Mouse (Mus musculus): ENCODE measurements at regions not wholly inside any gene's neighbourhood (a gene's known extent, or its start where the extent isn't known, plus 50 kb on each side); places are given as distances from the start of the nearest gene placed in this dataset.

- no peak overlapping the region for H3K27ac ChIP-seq (ENCODE audit: low read depth, low read length)
- H3K4me3 ChIP-seq (ENCODE audit: low read depth, low read length), result no peak overlapping the region
- no peaks in the 10 kb centered on the region for H3K27me3 ChIP-seq (ENCODE audit: control insufficient read depth, insufficient read depth, low read length)
- H3K9me3 ChIP-seq (replicated peaks; ENCODE audit: control insufficient read depth, low read length), result no peaks in the 10 kb centered on the region
- no peaks in the 10 kb centered on the region for H3K4me1 ChIP-seq (ENCODE audit: control insufficient read depth, insufficient read depth, low read length)
- no peak for ATAC-seq (replicated peaks; ENCODE audit: insufficient number of reproducible peaks, low FRiP score, low TSS enrichment)
- H3K4me2 ChIP-seq, result no peak overlapping the region
- no peak overlapping the region for H3K9ac ChIP-seq (ENCODE audit: low read depth, low read length)
- no peaks in the 10 kb centered on the region for H3K36me3 ChIP-seq (ENCODE audit: control insufficient read depth, insufficient read depth, low read length)
- 76% methylated on average over 4 of the region's 4 CpGs for WGBS (ENCODE audit: insufficient replicate concordance)
These were observed 445.6 kb downstream of the Synb start for GRCm38 (mm10) chr14:68848506-68848905.

GRCm38 (mm10) chr14:68847609-68848008 lies 446.5 kb downstream of the Synb start:
- no peak overlapping the region for H3K4me3 ChIP-seq (ENCODE audit: low read depth, low read length)
- no peak overlapping the region for H3K4me2 ChIP-seq
- no peaks in the 10 kb centered on the region for H3K27me3 ChIP-seq (ENCODE audit: control insufficient read depth, insufficient read depth, low read length)
- H3K9me3 ChIP-seq (replicated peaks; ENCODE audit: control insufficient read depth, low read length), result no peaks in the 10 kb centered on the region
- no peaks in the 10 kb centered on the region for H3K4me1 ChIP-seq (ENCODE audit: control insufficient read depth, insufficient read depth, low read length)
- H3K9ac ChIP-seq (ENCODE audit: low read depth, low read length), result no peak overlapping the region
- H3K36me3 ChIP-seq (ENCODE audit: control insufficient read depth, insufficient read depth, low read length), result no peaks in the 10 kb centered on the region
- no peak overlapping the region for H3K27ac ChIP-seq (ENCODE audit: low read depth, low read length)
- ATAC-seq (replicated peaks; ENCODE audit: insufficient number of reproducible peaks, low FRiP score, low TSS enrichment), result no peak

- no peak overlapping the region for H3K4me2 ChIP-seq
- H3K27ac ChIP-seq (ENCODE audit: low read depth, low read length), result no peak overlapping the region
- H3K36me3 ChIP-seq (ENCODE audit: control insufficient read depth, insufficient read depth, low read length), result no peaks in the 10 kb centered on the region
- no peaks in the 10 kb centered on the region for H3K4me1 ChIP-seq (ENCODE audit: control insufficient read depth, insufficient read depth, low read length)
- no peaks in the 10 kb centered on the region for H3K9me3 ChIP-seq (replicated peaks; ENCODE audit: control insufficient read depth, low read length)
- 75% methylated on average over 8 of the region's 8 CpGs for WGBS (ENCODE audit: insufficient replicate concordance)
- H3K27me3 ChIP-seq (ENCODE audit: control insufficient read depth, insufficient read depth, low read length), result no peaks in the 10 kb centered on the region
- no peak overlapping the region for H3K9ac ChIP-seq (ENCODE audit: low read depth, low read length)
- no peak for ATAC-seq (replicated peaks; ENCODE audit: insufficient number of reproducible peaks, low FRiP score, low TSS enrichment)
- H3K4me3 ChIP-seq (ENCODE audit: low read depth, low read length), result no peak overlapping the region
These were observed 473.9 kb downstream of the Synb start for GRCm38 (mm10) chr14:68820241-68820640.

- no peaks in the 10 kb centered on the region for H3K36me3 ChIP-seq (ENCODE audit: control insufficient read depth, insufficient read depth, low read length)
These were observed 485.1 kb downstream of the Synb start for GRCm38 (mm10) chr14:68808976-68809375.

GRCm38 (mm10) chr14:68807918-68808317 lies 486.2 kb downstream of the Synb start:
- Histone ChIP-seq H3K9me3 (replicated peaks; ENCODE audit: control insufficient read depth, low read length) (no peaks in the 10 kb centered on the region), H3K9ac (ENCODE audit: low read depth, low read length) (no peak overlapping the region), H3K4me2 (no peak overlapping the region), H3K27ac (ENCODE audit: low read depth, low read length) (no peak overlapping the region), H3K27me3 (ENCODE audit: control insufficient read depth, insufficient read depth, low read length) (no peaks in the 10 kb centered on the region), H3K4me3 (ENCODE audit: low read depth, low read length) (no peak overlapping the region), H3K36me3 (ENCODE audit: control insufficient read depth, insufficient read depth, low read length) (no peaks in the 10 kb centered on the region), H3K4me1 (ENCODE audit: control insufficient read depth, insufficient read depth, low read length) (no peaks in the 10 kb centered on the region)
- WGBS (ENCODE audit: insufficient replicate concordance), result 63% methylated on average over 3 of the region's 3 CpGs
- ATAC-seq (replicated peaks; ENCODE audit: insufficient number of reproducible peaks, low FRiP score, low TSS enrichment), result no peak

More at GRCm38 (mm10) chr14:68808976-68809375, 485.1 kb downstream of the Synb start:
- Histone ChIP-seq H3K9ac (ENCODE audit: low read depth, low read length) (no peak overlapping the region), H3K27ac (ENCODE audit: low read depth, low read length) (no peak overlapping the region), H3K4me2 (no peak overlapping the region), H3K4me3 (ENCODE audit: low read depth, low read length) (no peak overlapping the region), H3K27me3 (ENCODE audit: control insufficient read depth, insufficient read depth, low read length) (no peaks in the 10 kb centered on the region), H3K9me3 (replicated peaks; ENCODE audit: control insufficient read depth, low read length) (no peaks in the 10 kb centered on the region), H3K4me1 (ENCODE audit: control insufficient read depth, insufficient read depth, low read length) (no peaks in the 10 kb centered on the region)
- ATAC-seq (replicated peaks; ENCODE audit: insufficient number of reproducible peaks, low FRiP score, low TSS enrichment), result no peak
- WGBS (ENCODE audit: insufficient replicate concordance), result 78% methylated on average over 3 of the region's 3 CpGs

- H3K4me1 ChIP-seq (ENCODE audit: control insufficient read depth, insufficient read depth, low read length), result no peaks in the 10 kb centered on the region
- ATAC-seq (replicated peaks; ENCODE audit: insufficient number of reproducible peaks, low FRiP score, low TSS enrichment), result no peak
- no peaks in the 10 kb centered on the region for H3K9me3 ChIP-seq (replicated peaks; ENCODE audit: control insufficient read depth, low read length)
- H3K4me3 ChIP-seq (ENCODE audit: low read depth, low read length), result no peak overlapping the region
- H3K27ac ChIP-seq (ENCODE audit: low read depth, low read length), result no peak overlapping the region
- no peaks in the 10 kb centered on the region for H3K27me3 ChIP-seq (ENCODE audit: control insufficient read depth, insufficient read depth, low read length)
- H3K9ac ChIP-seq (ENCODE audit: low read depth, low read length), result no peak overlapping the region
- no peaks in the 10 kb centered on the region for H3K36me3 ChIP-seq (ENCODE audit: control insufficient read depth, insufficient read depth, low read length)
- WGBS (ENCODE audit: insufficient replicate concordance), result 67% methylated on average over 1 of the region's 1 CpGs
- H3K4me2 ChIP-seq, result no peak overlapping the region
These were observed 487.5 kb downstream of the Synb start for GRCm38 (mm10) chr14:68806646-68807045.

- Histone ChIP-seq H3K9ac (ENCODE audit: low read depth, low read length) (no peak overlapping the region), H3K27me3 (ENCODE audit: control insufficient read depth, insufficient read depth, low read length) (no peaks in the 10 kb centered on the region), H3K27ac (ENCODE audit: low read depth, low read length) (no peak overlapping the region), H3K9me3 (replicated peaks; ENCODE audit: control insufficient read depth, low read length) (peaks cover 2% of the 10 kb centered on the region; the same call in 1 of the 2 replicates), H3K36me3 (ENCODE audit: control insufficient read depth, insufficient read depth, low read length) (no peaks in the 10 kb centered on the region), H3K4me3 (ENCODE audit: low read depth, low read length) (no peak overlapping the region), H3K4me1 (ENCODE audit: control insufficient read depth, insufficient read depth, low read length) (no peaks in the 10 kb centered on the region), H3K4me2 (no peak overlapping the region)
- ATAC-seq (replicated peaks; ENCODE audit: insufficient number of reproducible peaks, low FRiP score, low TSS enrichment), result no peak
- 78% methylated on average over 3 of the region's 3 CpGs for WGBS (ENCODE audit: insufficient replicate concordance)
These were observed 509.7 kb downstream of the Synb start for GRCm38 (mm10) chr14:68784395-68784794.

GRCm38 (mm10) chr14:68783216-68783615 lies 510.9 kb downstream of the Synb start:
- no peaks in the 10 kb centered on the region for H3K27me3 ChIP-seq (ENCODE audit: control insufficient read depth, insufficient read depth, low read length)
- no peaks in the 10 kb centered on the region for H3K4me1 ChIP-seq (ENCODE audit: control insufficient read depth, insufficient read depth, low read length)
- 95% methylated on average over 1 of the region's 1 CpGs for WGBS (ENCODE audit: insufficient replicate concordance)
- H3K9me3 ChIP-seq (replicated peaks; ENCODE audit: control insufficient read depth, low read length), result peaks cover 2% of the 10 kb centered on the region; the same call in 1 of the 2 replicates
- no peak overlapping the region for H3K4me3 ChIP-seq (ENCODE audit: low read depth, low read length)
- no peak overlapping the region for H3K27ac ChIP-seq (ENCODE audit: low read depth, low read length)
- H3K4me2 ChIP-seq, result no peak overlapping the region
- no peak for ATAC-seq (replicated peaks; ENCODE audit: insufficient number of reproducible peaks, low FRiP score, low TSS enrichment)
- no peaks in the 10 kb centered on the region for H3K36me3 ChIP-seq (ENCODE audit: control insufficient read depth, insufficient read depth, low read length)
- H3K9ac ChIP-seq (ENCODE audit: low read depth, low read length), result no peak overlapping the region

GRCm38 (mm10) chr14:68770411-68770810 lies 523.7 kb downstream of the Synb start:
- Histone ChIP-seq H3K27ac (ENCODE audit: low read depth, low read length) (no peak overlapping the region), H3K9me3 (replicated peaks; ENCODE audit: control insufficient read depth, low read length) (no peaks in the 10 kb centered on the region), H3K9ac (ENCODE audit: low read depth, low read length) (no peak overlapping the region), H3K4me1 (ENCODE audit: control insufficient read depth, insufficient read depth, low read length) (no peaks in the 10 kb centered on the region), H3K4me2 (no peak overlapping the region), H3K4me3 (ENCODE audit: low read depth, low read length) (no peak overlapping the region), H3K36me3 (ENCODE audit: control insufficient read depth, insufficient read depth, low read length) (no peaks in the 10 kb centered on the region), H3K27me3 (ENCODE audit: control insufficient read depth, insufficient read depth, low read length) (no peaks in the 10 kb centered on the region)
- WGBS (ENCODE audit: insufficient replicate concordance), result 66% methylated on average over 2 of the region's 2 CpGs
- ATAC-seq (replicated peaks; ENCODE audit: insufficient number of reproducible peaks, low FRiP score, low TSS enrichment), result no peak
